Mouse (Mus musculus) regulatory T cell (primary cell): Measurements from ENCODE around the gene Treml2.
"Not testable (repeated sequence)": the region's sequence is repeated elsewhere in the genome, so short reads cannot be mapped to it uniquely, and the experiment has no call there.

Experiments used
- in situ Hi-C: fragments of 300-600 bp; cut with MboI, MseI; formaldehyde crosslinking; loops from one replicate; pipeline ENCODE4 v1.15.1; 2025; ENCODE audit warnings: high pct_unique_total_duplicates

Treml2 gene

GRCm38 (mm10) chr17:48287276-48287675 is 12.0 kb upstream of the Treml2 start:
- in situ Hi-C loops, result no loop called here

- in situ Hi-C loops, result loop anchor here (10.0 kb wide), 1 partner anchor 699 kb away; no protein-coding TSS in a partner anchor
These were observed 5.7 kb upstream of the Treml2 start for GRCm38 (mm10) chr17:48293500-48294194.

- in situ Hi-C loops, result loop anchor here (10.0 kb wide), 1 partner anchor 705 kb away; no protein-coding TSS in a partner anchor
These were observed 458 bp downstream of the Treml2 start for GRCm38 (mm10) chr17:48299756-48300155.

- in situ Hi-C loops, result no loop called here
These were observed 901 bp downstream of the Treml2 start for GRCm38 (mm10) chr17:48300199-48300598.

GRCm38 (mm10) chr17:48300861-48301260 is 1.6 kb downstream of the Treml2 start:
- in situ Hi-C loops, result no loop called here

- in situ Hi-C loops, result no loop called here
These were observed 2.5 kb downstream of the Treml2 start for GRCm38 (mm10) chr17:48301792-48302191.

- in situ Hi-C loops, result no loop called here
These were observed 12.8 kb downstream of the Treml2 start for GRCm38 (mm10) chr17:48312124-48312523.

GRCm38 (mm10) chr17:48315905-48316579 is 16.7 kb downstream of the Treml2 start, which contains the start of gene B430306N03Rik:
B430306N03Rik (plus strand) TSS chr17:48316141.
- in situ Hi-C loops, result not testable (repeated sequence)

- in situ Hi-C loops, result no loop called here
These were observed 19.4 kb downstream of the Treml2 start for GRCm38 (mm10) chr17:48318686-48319085.

GRCm38 (mm10) chr17:48321279-48321678 is 22.0 kb downstream of the Treml2 start:
- in situ Hi-C loops, result no loop called here

GRCm38 (mm10) chr17:48323236-48323635 is 23.9 kb downstream of the Treml2 start:
- in situ Hi-C loops, result no loop called here

- in situ Hi-C loops, result no loop called here
These were observed 25.0 kb downstream of the Treml2 start for GRCm38 (mm10) chr17:48324258-48324657.

GRCm38 (mm10) chr17:48325093-48325492 is 25.8 kb downstream of the Treml2 start:
- in situ Hi-C loops, result no loop called here

GRCm38 (mm10) chr17:48325638-48326037 is 26.3 kb downstream of the Treml2 start:
- in situ Hi-C loops, result no loop called here

- in situ Hi-C loops, result no loop called here
These were observed 27.4 kb downstream of the Treml2 start for GRCm38 (mm10) chr17:48326656-48327055.

- in situ Hi-C loops, result no loop called here
These were observed 33.2 kb downstream of the Treml2 start for GRCm38 (mm10) chr17:48332524-48332923.

- in situ Hi-C loops, result no loop called here
These were observed 34.9 kb downstream of the Treml2 start for GRCm38 (mm10) chr17:48334186-48334585.

- in situ Hi-C loops, result loop anchor here (5.0 kb wide), 2 partner anchors 65 to 220 kb away; no protein-coding TSS in a partner anchor
These were observed 37.6 kb downstream of the Treml2 start for GRCm38 (mm10) chr17:48336857-48337256.

- in situ Hi-C loops, result no loop called here
These were observed 41.0 kb downstream of the Treml2 start for GRCm38 (mm10) chr17:48340267-48340666.

- in situ Hi-C loops, result no loop called here
These were observed 42.6 kb downstream of the Treml2 start for GRCm38 (mm10) chr17:48341947-48342346.

- in situ Hi-C loops, result no loop called here
These were observed 43.8 kb downstream of the Treml2 start for GRCm38 (mm10) chr17:48343065-48343464.

GRCm38 (mm10) chr17:48345824-48346223 is 46.5 kb downstream of the Treml2 start:
- in situ Hi-C loops, result no loop called here

GRCm38 (mm10) chr17:48346231-48346630 is 46.9 kb downstream of the Treml2 start, which contains the start of gene Trem2:
Trem2 (plus strand) TSS chr17:48346401.
- in situ Hi-C loops, result no loop called here
